Mouse (Mus musculus) heart, embryonic 16.5 days (tissue): ENCODE data around the gene Myh7. TPM values are rescaled to one million over a fixed set of nuclear protein-coding genes. Genes with fewer than 3 reads are reported as not detected.

Experiments
- ATAC-seq: fragments of 200-750 bp; cut with Nextera tagmentation; replicated peaks from 2 replicates; pipeline ENCODE4 v1.8.0; 2017; ENCODE audit warnings: moderate number of reproducible peaks; ENCODE audit not compliant: insufficient read depth, low FRiP score; ENCODE audit errors: extremely low read depth
- H3K27ac ChIP-seq: fragments of 300-500 bp; sonication (generic); 2 replicates; pipeline ENCODE4 v1.5.1; 2014; ENCODE audit warnings: mild to moderate bottlenecking, low read length, control low read depth, moderate library complexity
- H3K27me3 ChIP-seq: fragments of 300-500 bp; sonication (generic); 2 replicates; pipeline ENCODE4 v1.6.1; 2014; ENCODE audit warnings: low read length, mixed read lengths; ENCODE audit not compliant: control insufficient read depth, insufficient read depth
- H3K36me3 ChIP-seq: fragments of 300-500 bp; sonication (generic); 2 replicates; pipeline ENCODE4 v1.6.1; 2014; ENCODE audit not compliant: control insufficient read depth, insufficient read depth
- H3K4me1 ChIP-seq: fragments of 300-500 bp; sonication (generic); 2 replicates; pipeline ENCODE4 v1.6.1; 2014; ENCODE audit warnings: low read length, mixed read lengths; ENCODE audit not compliant: control insufficient read depth, insufficient read depth
- H3K4me2 ChIP-seq: fragments of 300-500 bp; sonication (generic); 2 replicates; pipeline ENCODE4 v1.6.1; 2014; ENCODE audit warnings: low read depth, mild to moderate bottlenecking, control low read depth, low read length
- H3K4me3 ChIP-seq: fragments of 300-500 bp; sonication (generic); 2 replicates; pipeline ENCODE4 v1.5.1; 2014; ENCODE audit warnings: mild to moderate bottlenecking, control low read depth, low read length
- H3K9ac ChIP-seq: fragments of 300-500 bp; sonication (generic); 2 replicates; pipeline ENCODE4 v1.6.1; 2014; ENCODE audit warnings: low read length, control low read depth
- H3K9me3 ChIP-seq: fragments of 300-500 bp; sonication (generic); replicated peaks from 2 replicates; pipeline ENCODE4 v1.6.1; 2016; ENCODE audit warnings: low read length; ENCODE audit not compliant: control insufficient read depth
- WGBS: fragments of 180-500 bp; shearing (Covaris S2); extraction: QIAGEN DNeasy Blood & Tissue Kit; methylation state at CpG from one replicate; pipeline ENCODE4 v1.1.7; 2014; 5-methylcytosine and 5-hydroxymethylcytosine counted together
- polyA plus RNA-seq: library from polyadenylated mRNA; unstranded; fragments of >200 nt; fragmentation: Nextera tagmentation; extraction: Ambion mirVana; gene quantifications from 2 replicates; pipeline ENCODE4 v1.2.1, GENCODE M21; 2015

Myh7 gene
- polyA plus RNA-seq, 1 experiment from 2014 or later = 6,075 TPM

GRCm38 (mm10) chr14:54959197-54959596 lies 35.2 kb downstream of the Myh7 start:
- Histone ChIP-seq H3K4me1 (peaks cover 11% of the 10 kb centered on the region), H3K27ac (0 out of 2 replicates have a peak overlapping the region, but pooled peaks have one; percentile 9), H3K36me3 (peaks cover 18% of the 10 kb centered on the region), H3K4me3 (peak overlapping the region; percentile 16), H3K4me2 (peak overlapping the region; percentile 23), H3K9ac (peak overlapping the region; percentile 31; the same call in 1 of the 2 replicates), H3K9me3 (no peaks in the 10 kb centered on the region), H3K27me3 (no peaks in the 10 kb centered on the region)
- no peak for ATAC-seq
- WGBS = 70% methylated on average over 3 of the region's 3 CpGs

- ATAC-seq = no peak
- H3K36me3 ChIP-seq = peaks cover 24% of the 10 kb centered on the region
- H3K27me3 ChIP-seq = no peaks in the 10 kb centered on the region
- peak overlapping the region; percentile 16; the same call in 1 of the 2 replicates for H3K4me3 ChIP-seq
- no peaks in the 10 kb centered on the region for H3K9me3 ChIP-seq
- H3K4me2 ChIP-seq = peak overlapping the region; percentile 23
- no peak overlapping the region for H3K27ac ChIP-seq
- H3K4me1 ChIP-seq = peaks cover 11% of the 10 kb centered on the region
- WGBS = 60% methylated on average over 4 of the region's 4 CpGs
- H3K9ac ChIP-seq = peak overlapping the region; percentile 24; the same call in 1 of the 2 replicates
These were observed 35.9 kb downstream of the Myh7 start for GRCm38 (mm10) chr14:54958503-54958902.

- 71% methylated on average over 9 of the region's 9 CpGs for WGBS
- Histone ChIP-seq H3K9ac (peak overlapping the region; percentile 37; the same call in 1 of the 2 replicates), H3K27ac (no peak overlapping the region; the same call in 1 of the 2 replicates)
These were observed 37.9 kb downstream of the Myh7 start for GRCm38 (mm10) chr14:54956533-54956932.

GRCm38 (mm10) chr14:54955481-54955880 lies 38.9 kb downstream of the Myh7 start:
- WGBS = 58% methylated on average over 3 of the region's 3 CpGs
- Histone ChIP-seq H3K27ac (no peak overlapping the region), H3K36me3 (peaks cover 31% of the 10 kb centered on the region)

More at GRCm38 (mm10) chr14:54956533-54956932, 37.9 kb downstream of the Myh7 start:
- peak overlapping the region; percentile 17; the same call in 1 of the 2 replicates for H3K4me2 ChIP-seq
- H3K36me3 ChIP-seq = peaks cover 31% of the 10 kb centered on the region
- no peaks in the 10 kb centered on the region for H3K27me3 ChIP-seq
- H3K4me1 ChIP-seq = peaks cover 8% of the 10 kb centered on the region
- no peak overlapping the region; the same call in 1 of the 2 replicates for H3K4me3 ChIP-seq
- no peak for ATAC-seq
- H3K9me3 ChIP-seq = no peaks in the 10 kb centered on the region

GRCm38 (mm10) chr14:54954474-54954873 lies 40.0 kb downstream of the Myh7 start:
- 72% methylated on average over 3 of the region's 3 CpGs for WGBS
- ATAC-seq = no peak
- H3K27ac ChIP-seq = no peak overlapping the region

More at GRCm38 (mm10) chr14:54955481-54955880, 38.9 kb downstream of the Myh7 start:
- Histone ChIP-seq H3K4me2 (0 out of 2 replicates have a peak overlapping the region, but pooled peaks have one; percentile 17), H3K4me3 (no peak overlapping the region), H3K9ac (no peak overlapping the region), H3K27me3 (no peaks in the 10 kb centered on the region), H3K9me3 (no peaks in the 10 kb centered on the region), H3K4me1 (peaks cover 7% of the 10 kb centered on the region)
- no peak for ATAC-seq

GRCm38 (mm10) chr14:54953664-54954206 lies 40.7 kb downstream of the Myh7 start:
- no peak overlapping the region for H3K4me3 ChIP-seq
- peaks cover 5% of the 10 kb centered on the region for H3K4me1 ChIP-seq
- H3K9me3 ChIP-seq = no peaks in the 10 kb centered on the region
- peaks cover 33% of the 10 kb centered on the region for H3K36me3 ChIP-seq
- H3K9ac ChIP-seq = no peak overlapping the region
- no peak for ATAC-seq
- H3K4me2 ChIP-seq = no peak overlapping the region
- no peaks in the 10 kb centered on the region; the same call in 1 of the 2 replicates for H3K27me3 ChIP-seq
- 74% methylated on average over 8 of the region's 8 CpGs for WGBS
- no peak overlapping the region for H3K27ac ChIP-seq

More at GRCm38 (mm10) chr14:54954474-54954873, 40.0 kb downstream of the Myh7 start:
- no peaks in the 10 kb centered on the region for H3K9me3 ChIP-seq
- H3K27me3 ChIP-seq = no peaks in the 10 kb centered on the region; the same call in 1 of the 2 replicates
- no peak overlapping the region for H3K4me2 ChIP-seq
- peaks cover 31% of the 10 kb centered on the region for H3K36me3 ChIP-seq
- H3K4me3 ChIP-seq = no peak overlapping the region
- H3K4me1 ChIP-seq = peaks cover 5% of the 10 kb centered on the region
- H3K9ac ChIP-seq = no peak overlapping the region

GRCm38 (mm10) chr14:54951587-54951986 lies 42.8 kb downstream of the Myh7 start:
- H3K9ac ChIP-seq = no peak overlapping the region
- H3K4me2 ChIP-seq = no peak overlapping the region
- no peaks in the 10 kb centered on the region; the same call in 1 of the 2 replicates for H3K27me3 ChIP-seq
- H3K9me3 ChIP-seq = no peaks in the 10 kb centered on the region
- peaks cover 9% of the 10 kb centered on the region for H3K4me1 ChIP-seq
- no peak overlapping the region for H3K27ac ChIP-seq
- no peak overlapping the region for H3K4me3 ChIP-seq
- WGBS = 81% methylated on average over 6 of the region's 6 CpGs
- no peak for ATAC-seq
- H3K36me3 ChIP-seq = peaks cover 35% of the 10 kb centered on the region

GRCm38 (mm10) chr14:54950493-54950892 lies 43.9 kb downstream of the Myh7 start:
- H3K4me3 ChIP-seq = no peak overlapping the region
- no peaks in the 10 kb centered on the region for H3K9me3 ChIP-seq
- peaks cover 4% of the 10 kb centered on the region; the same call in 1 of the 2 replicates for H3K4me1 ChIP-seq
- H3K27me3 ChIP-seq = no peaks in the 10 kb centered on the region; the same call in 1 of the 2 replicates
- WGBS = 54% methylated on average over 12 of the region's 12 CpGs
- no peak overlapping the region for H3K9ac ChIP-seq
- H3K27ac ChIP-seq = no peak overlapping the region
- no peak for ATAC-seq
- H3K4me2 ChIP-seq = no peak overlapping the region
- peaks cover 36% of the 10 kb centered on the region for H3K36me3 ChIP-seq

- Histone ChIP-seq H3K4me3 (no peak overlapping the region), H3K9me3 (no peaks in the 10 kb centered on the region), H3K27ac (no peak overlapping the region; the same call in 1 of the 2 replicates), H3K4me2 (no peak overlapping the region), H3K4me1 (peaks cover 4% of the 10 kb centered on the region; the same call in 1 of the 2 replicates), H3K36me3 (peaks cover 37% of the 10 kb centered on the region), H3K9ac (no peak overlapping the region), H3K27me3 (no peaks in the 10 kb centered on the region; the same call in 1 of the 2 replicates)
- ATAC-seq = no peak
- WGBS = 62% methylated on average over 9 of the region's 9 CpGs
These were observed 45.6 kb downstream of the Myh7 start for GRCm38 (mm10) chr14:54948781-54949180.
